Mouse (Mus musculus) lung, adult 18-20 months (tissue): Measurements from ENCODE around the gene Slc28a3.
A peak's percentile ranks its signal among the peaks of the same experiment; 100 is the strongest.

Experiments used
- DNase-seq, 2 experiments: peaks; one replicate each; pipeline ENCODE4 v3.0.0; 2022; ENCODE audit warnings: mixed read lengths in 2 of 2

Gene Slc28a3

GRCm38 (mm10) chr13:58558216-58558615 is 52.5 kb downstream of the Slc28a3 start:
- no peak for DNase-seq

DNA sequence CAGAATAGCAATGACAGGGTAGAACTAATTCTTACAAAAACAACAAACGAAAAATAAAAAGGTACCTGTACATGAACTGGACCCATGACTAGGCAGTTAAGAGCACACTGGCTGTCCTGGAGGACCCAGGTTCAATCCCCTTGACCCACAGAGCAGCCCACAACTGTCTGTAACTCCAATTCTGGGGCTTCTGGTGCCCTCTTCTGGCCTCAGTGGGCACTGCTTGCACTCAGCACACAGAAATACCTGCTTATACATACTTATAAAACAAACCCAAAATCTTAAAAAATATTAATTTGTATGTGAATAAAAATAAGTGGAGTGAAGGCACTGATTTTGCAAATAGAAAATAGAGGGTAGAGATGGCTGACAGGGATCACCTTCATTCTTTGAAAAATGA is 54.7 kb downstream of the Slc28a3 start:
- DNase-seq = no peak

- DNase-seq = no peak
Measured at GRCm38 (mm10) chr13:58555561-58555960, 55.1 kb downstream of the Slc28a3 start.

GRCm38 (mm10) chr13:58551924-58552323 is 58.8 kb downstream of the Slc28a3 start:
- DNase-seq = no peak

- no peak for DNase-seq
Measured at GRCm38 (mm10) chr13:58547570-58547969, 63.1 kb downstream of the Slc28a3 start.

- DNase-seq = no peak
Measured at GRCm38 (mm10) chr13:58543688-58544408, 66.8 kb downstream of the Slc28a3 start.

DNA sequence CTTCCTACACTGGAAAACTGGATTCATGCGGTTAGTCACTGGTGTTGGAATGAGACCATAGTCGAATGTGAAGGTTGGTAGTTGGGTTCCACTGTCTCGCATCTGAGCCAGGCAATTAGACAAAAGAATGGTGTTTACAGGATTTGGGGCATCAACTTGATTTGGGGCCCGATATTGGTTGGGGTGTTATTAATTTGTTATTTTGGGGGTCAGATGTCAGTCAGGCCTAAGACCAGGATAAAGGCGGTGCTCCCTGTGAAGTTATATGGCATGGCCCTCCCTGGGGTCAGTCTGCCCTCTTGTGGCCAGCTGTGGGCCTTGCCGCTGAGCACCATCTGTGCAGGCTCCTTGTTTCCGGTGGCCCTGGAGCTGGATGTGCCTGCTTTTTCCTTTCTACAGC is 67.6 kb downstream of the Slc28a3 start:
- peak; percentile 70 to 71 for DNase-seq

DNA sequence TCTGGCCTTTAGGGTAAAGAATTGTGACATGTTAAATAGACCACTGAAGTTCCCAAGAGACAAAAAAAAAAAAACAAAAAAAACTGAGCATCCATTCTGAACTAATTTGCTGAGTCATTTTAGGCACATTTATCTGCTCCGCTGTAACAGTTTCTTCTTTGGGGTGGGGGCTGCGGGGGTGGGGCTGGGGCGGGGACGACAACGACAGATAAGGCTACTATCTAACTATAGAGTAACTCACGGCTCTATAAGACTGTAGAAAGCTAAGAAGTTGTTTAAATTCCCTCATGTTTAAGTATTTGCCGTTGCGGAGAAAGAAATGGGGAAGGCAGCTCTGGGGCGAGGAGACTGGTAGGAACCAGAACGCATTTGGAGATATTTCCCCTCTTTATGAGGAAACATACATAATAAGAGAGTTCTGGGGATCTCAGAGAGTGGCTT is 68.1 kb downstream of the Slc28a3 start:
- no peak for DNase-seq

DNA sequence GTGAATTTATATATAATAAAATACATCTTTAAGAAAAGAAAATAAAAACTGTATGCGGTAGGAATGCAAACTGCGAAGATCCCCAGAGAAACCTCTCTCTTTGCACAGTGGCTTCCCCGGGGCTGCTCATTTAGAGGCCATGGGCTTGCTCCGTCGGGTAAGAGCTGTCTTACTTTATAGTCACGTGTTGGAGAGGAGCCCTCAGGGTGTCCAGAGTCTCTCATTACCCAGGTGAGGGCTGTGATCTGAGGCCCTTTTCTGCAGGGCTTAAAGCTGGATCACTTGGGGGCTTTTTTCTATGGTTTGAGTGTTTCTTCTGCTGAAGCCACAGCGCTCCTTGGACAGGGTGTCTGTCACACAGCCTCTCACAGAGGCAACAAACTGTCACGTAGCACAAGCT is 68.5 kb downstream of the Slc28a3 start:
- DNase-seq = no peak

DNA sequence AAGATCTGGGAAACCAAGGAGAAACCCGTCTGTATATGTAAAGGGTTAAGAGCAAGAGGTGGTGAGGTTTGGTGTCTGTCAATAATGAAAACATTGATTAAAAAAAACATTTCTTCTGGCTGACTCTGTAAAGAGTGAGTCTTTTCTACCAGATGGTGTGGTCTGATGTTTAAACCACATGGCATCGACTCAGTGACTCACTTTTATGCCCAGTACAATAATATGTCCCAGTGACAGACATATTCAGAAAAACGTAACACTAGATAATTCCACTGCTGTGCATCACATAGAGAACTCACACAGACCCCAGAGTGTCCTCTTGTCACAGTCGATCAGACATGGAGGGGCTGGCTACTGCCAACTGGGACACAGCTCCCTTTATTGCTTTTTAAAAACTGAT is 69.1 kb downstream of the Slc28a3 start:
- no peak for DNase-seq

- no peak for DNase-seq
Measured at GRCm38 (mm10) chr13:58538966-58539365, 71.7 kb downstream of the Slc28a3 start.

DNA sequence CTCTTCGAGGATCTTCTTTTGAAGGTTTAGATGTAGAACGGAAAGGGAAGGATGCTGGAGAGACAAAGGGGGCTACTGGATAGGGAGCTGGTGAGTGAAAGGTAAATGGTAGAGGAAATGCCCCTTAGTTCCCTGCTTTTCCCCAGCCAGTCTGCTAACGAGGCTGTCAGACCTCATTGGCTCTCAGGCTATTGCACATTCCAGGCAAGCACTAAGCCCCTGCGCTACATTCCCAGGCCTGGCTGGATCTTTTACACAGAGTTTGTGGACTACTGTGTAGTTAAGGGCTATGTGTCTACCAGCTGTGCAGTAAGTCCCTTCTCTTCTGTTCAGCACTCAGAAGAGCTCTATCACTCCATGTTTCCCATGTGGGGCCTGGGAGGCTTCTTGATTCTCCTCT is 72.3 kb downstream of the Slc28a3 start:
- no peak for DNase-seq

DNA sequence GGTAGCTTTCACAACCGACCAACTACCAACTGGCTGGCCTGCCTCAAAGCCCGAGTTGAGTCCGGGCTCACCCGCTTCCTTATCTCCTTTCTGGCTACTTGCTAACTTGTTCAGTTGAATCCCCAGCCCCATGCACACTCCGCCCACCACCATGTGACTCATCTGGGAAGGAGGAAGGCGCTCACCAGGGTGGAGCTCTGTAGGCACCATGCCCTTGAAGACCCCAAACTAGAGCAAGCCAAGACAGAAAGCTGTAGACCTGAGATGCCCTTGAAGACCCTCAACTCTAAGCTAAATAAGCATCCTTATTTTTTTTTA is 72.8 kb downstream of the Slc28a3 start:
- no peak for DNase-seq

DNA sequence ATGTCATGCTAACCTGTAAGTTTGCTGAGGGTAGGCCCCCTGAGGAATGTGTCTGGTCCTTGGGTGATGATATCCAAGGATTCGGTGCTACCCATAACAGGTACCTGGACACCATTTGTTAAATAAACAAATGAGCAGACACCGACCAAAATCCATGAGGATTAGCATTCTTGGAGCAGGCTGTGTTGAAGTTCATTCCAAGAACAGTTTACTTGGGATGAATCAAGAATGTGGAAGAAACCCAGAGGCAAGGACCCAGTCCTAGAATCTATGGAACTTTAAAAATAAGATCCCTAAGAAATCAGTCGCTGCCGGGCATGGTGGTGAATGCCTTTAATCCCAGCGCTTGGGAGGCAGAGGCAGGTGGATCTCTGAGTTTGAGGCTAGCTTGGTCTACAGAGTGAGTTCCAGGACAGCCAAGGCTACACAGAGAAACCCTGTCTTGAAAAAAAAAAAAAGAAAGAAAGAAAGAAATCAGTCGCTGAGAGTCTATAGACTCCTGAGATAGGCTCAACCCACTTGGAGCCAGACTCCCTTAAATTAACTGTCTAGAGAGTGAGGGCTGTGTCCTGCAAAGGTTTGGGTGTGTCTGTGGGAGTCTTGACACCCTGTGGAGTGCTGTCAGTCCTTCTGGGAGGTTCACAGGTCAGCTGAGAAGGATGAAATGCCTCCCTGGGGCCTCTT is 73.3 kb downstream of the Slc28a3 start:
- no peak for DNase-seq

- no peak for DNase-seq
Measured at GRCm38 (mm10) chr13:58536466-58537231, 74.0 kb downstream of the Slc28a3 start.

DNA sequence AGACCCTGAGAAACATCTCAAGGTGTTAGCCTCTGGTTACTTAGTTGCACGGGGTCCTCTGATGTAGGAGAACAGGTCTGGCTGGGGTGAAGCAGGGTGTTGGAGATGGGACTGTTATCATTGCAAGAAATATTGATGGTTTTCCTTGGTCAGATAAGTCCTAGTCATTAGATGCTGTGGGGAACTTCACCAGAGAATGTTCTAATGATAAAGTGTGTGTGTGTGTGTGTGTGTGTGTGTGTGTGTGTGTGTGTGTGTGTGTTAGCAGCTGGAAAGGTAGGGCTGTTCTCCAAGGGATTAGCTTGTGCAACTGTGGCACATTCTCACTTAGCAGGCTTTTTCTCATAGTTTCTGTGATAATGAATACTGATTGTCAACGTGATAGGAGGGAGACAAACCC is 75.4 kb downstream of the Slc28a3 start:
- DNase-seq = no peak

DNA sequence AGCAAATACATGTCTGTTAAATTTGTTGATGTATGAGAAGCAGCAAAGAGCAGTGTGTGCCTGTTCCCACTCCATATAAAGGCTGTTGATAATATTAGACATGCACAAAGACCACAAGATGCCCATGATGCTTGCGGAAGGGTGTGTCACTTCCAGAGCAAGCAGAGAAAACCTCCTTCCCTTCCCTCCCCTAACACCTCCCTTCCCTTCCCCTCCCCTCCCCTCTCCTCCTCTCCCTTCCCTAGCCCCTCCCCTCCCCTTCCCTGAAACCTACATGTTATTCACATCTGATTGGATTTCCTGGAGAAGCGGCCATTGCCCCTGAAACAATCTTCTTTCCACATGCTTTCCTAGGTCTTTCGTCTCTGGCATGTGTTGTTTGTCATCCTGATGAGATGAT is 75.8 kb downstream of the Slc28a3 start:
- no peak for DNase-seq

GRCm38 (mm10) chr13:58534216-58534841 is 76.3 kb downstream of the Slc28a3 start:
- DNase-seq = peak in 1 of 2 experiments; percentile 23

DNA sequence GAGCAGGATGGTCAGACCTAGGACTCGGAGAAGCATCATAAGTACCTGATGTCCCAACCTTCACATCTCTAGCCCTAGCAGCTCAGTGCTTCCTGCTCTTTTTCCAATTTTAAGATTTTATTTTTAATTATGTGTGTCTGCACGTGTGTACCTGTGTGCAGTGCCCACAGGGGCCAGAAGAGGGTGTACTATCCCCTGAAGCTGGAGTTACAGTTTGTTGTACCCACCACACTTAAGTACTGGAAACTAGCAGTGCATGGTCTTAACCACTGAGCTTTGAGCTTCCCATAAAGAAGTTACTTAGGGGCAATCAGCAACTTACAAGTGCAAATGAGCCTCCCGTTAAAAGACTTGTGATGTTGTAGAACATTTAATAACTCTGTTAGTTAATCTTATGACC is 86.1 kb downstream of the Slc28a3 start:
- DNase-seq = no peak

- no peak for DNase-seq
Measured at GRCm38 (mm10) chr13:58523761-58524117, 86.9 kb downstream of the Slc28a3 start.

DNA sequence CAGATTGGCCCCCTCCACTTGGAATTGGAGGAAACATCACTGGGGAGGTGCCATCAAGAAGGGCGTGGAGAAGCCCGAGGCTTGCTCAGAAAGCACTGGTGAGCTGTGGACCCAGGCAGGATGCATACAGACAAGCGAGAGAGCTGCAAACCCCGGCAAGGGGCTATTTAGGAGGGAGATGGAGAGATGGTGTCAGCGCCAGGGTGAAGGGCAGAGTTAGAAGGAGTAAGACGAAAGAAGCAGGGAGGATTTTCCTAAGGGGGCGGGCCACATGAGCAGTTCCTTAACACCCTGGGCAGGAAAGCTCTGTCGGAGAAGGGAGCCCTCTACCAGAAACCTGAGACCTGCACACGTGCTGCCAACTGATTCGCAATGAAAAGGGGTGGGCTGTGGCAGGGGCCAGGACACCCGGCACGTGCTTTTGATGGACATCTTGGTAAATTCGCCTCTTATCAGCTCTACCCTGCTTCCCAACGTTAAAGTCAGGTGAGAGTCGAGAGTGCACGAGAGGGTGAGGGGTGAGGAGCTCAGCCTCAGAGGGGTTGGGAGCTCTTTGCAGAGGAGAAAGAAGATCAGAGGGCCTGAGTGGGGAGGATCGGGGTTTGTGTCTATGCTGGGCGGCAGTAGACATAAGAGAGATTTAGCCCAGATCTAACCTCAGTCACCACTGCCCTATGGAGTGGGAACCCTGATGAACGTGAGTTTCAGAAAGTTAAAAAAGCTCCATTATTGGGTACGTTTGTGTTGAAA is 87.5 kb downstream of the Slc28a3 start:
- DNase-seq = no peak

DNA sequence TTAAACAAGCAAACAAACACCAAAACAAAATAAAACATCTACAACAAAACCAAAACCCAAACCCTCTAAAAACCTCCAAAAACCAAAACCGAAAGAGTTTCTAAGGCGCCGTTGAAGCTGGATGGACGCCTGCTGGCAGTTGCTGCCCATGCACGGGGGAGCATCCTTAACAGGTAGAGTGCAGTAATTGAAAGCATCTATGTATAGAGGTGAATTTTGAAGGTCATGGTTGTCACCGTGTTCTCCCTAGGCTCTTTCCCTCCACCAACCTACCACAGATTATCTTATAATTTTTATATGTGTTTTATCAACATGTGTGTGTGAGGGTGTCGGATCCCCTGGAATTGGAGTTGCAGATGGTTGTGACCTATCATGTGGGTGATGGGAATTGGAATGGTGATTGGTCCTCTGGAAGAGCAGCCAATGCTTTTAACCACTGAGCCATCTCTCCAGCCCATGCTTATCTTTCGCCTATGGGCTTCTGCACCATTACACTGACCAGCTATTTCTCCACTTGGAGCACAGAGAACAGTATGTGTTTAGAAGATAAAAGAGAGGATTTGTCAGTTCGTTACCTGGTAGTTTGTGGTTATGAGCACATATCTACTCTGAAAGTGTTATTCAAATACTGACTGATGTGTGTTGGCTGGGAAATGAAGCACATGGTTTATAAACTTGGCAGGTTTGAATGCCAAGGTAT is 89.2 kb downstream of the Slc28a3 start:
- no peak for DNase-seq
